Mouse (Mus musculus) kidney, postnatal 0 days (tissue): Measurements from ENCODE around the gene Plaur. TPM values are rescaled to one million over a fixed set of nuclear protein-coding genes. Genes with fewer than 3 reads are reported as not detected.

Experiments used
- ATAC-seq: fragments of 200-750 bp; cut with Nextera tagmentation; replicated peaks from 2 replicates; pipeline ENCODE4 v1.8.0; 2017; ENCODE audit warnings: low read depth, moderate number of reproducible peaks, moderate TSS enrichment, moderate library complexity; ENCODE audit not compliant: low FRiP score
- DNase-seq: peaks from one replicate; pipeline ENCODE4 v3.0.0-alpha.2; 2016; ENCODE audit warnings: low spot score
- H3K27ac ChIP-seq: fragments of 300-500 bp; sonication (generic); 2 replicates; pipeline ENCODE4 v1.5.1; 2014; ENCODE audit warnings: mild to moderate bottlenecking
- H3K27me3 ChIP-seq: fragments of 300-500 bp; sonication (generic); 2 replicates; pipeline ENCODE4 v1.6.1; 2014; ENCODE audit warnings: low read length, mixed read lengths; ENCODE audit not compliant: insufficient read depth
- H3K36me3 ChIP-seq: fragments of 300-500 bp; sonication (generic); 2 replicates; pipeline ENCODE4 v1.6.1; 2014; ENCODE audit warnings: low read length, mixed read lengths; ENCODE audit not compliant: insufficient read depth
- H3K4me1 ChIP-seq: fragments of 300-500 bp; sonication (generic); replicated peaks from 2 replicates; pipeline ENCODE4 v1.6.1; 2014; ENCODE audit warnings: antibody characterized with exemption, low read length, mixed read lengths; ENCODE audit not compliant: insufficient read depth
- H3K4me2 ChIP-seq: fragments of 300-500 bp; sonication (generic); 2 replicates; pipeline ENCODE4 v1.6.1; 2014; ENCODE audit warnings: mild to moderate bottlenecking, low read length, moderate library complexity, mixed read lengths
- H3K4me3 ChIP-seq: fragments of 300-500 bp; sonication (generic); replicated peaks from 2 replicates; pipeline ENCODE4 v1.5.1; 2014; ENCODE audit warnings: low read depth, low read length
- H3K9ac ChIP-seq: fragments of 300-500 bp; sonication (generic); 2 replicates; pipeline ENCODE4 v1.6.1; 2014; ENCODE audit warnings: low read depth, low read length
- H3K9me3 ChIP-seq: fragments of 300-500 bp; sonication (generic); replicated peaks from 2 replicates; pipeline ENCODE4 v1.6.1; 2016; ENCODE audit warnings: low read length, inconsistent platforms, mixed read lengths
- CTCF ChIP-seq: IDR thresholded peaks from 2 replicates; pipeline ENCODE4 v1.5.1; 2016; ENCODE audit warnings: antibody characterized with exemption, low read depth, mild to moderate bottlenecking, moderate library complexity
- WGBS: fragments of 180-500 bp; shearing (Covaris S2); extraction: QIAGEN DNeasy Blood & Tissue Kit; methylation state at CpG from one replicate; pipeline ENCODE4 v1.1.7; 2014; 5-methylcytosine and 5-hydroxymethylcytosine counted together
- polyA plus RNA-seq: library from polyadenylated mRNA; unstranded; fragments of >200 nt; fragmentation: Nextera tagmentation; extraction: Ambion mirVana; gene quantifications from 2 replicates; pipeline ENCODE4 v1.2.1, GENCODE M21; 2015

Plaur gene
- polyA plus RNA-seq, 1 experiment from 2014 or later, result 11.5 TPM

GRCm38 (mm10) chr7:24504868-24505267, 42.6 kb downstream of the Plaur start:
- 0 out of 2 replicates have a peak, but pooled peaks cover 7% of the 10 kb centered on the region for H3K27me3 ChIP-seq
- no peak overlapping the region for H3K4me2 ChIP-seq
- 13% methylated on average over 4 of the region's 4 CpGs for WGBS
- H3K4me3 ChIP-seq, result no peak overlapping the region
- H3K27ac ChIP-seq, result no peak overlapping the region
- H3K9ac ChIP-seq, result no peak overlapping the region
- peaks cover 10% of the 10 kb centered on the region; the same call in 1 of the 2 replicates for H3K4me1 ChIP-seq
- ATAC-seq (no peak), DNase-seq (no peak)
- H3K9me3 ChIP-seq, result no peaks in the 10 kb centered on the region
- no peak for TF ChIP-seq CTCF
- H3K36me3 ChIP-seq, result no peaks in the 10 kb centered on the region

GRCm38 (mm10) chr7:24505447-24506064, 43.3 kb downstream of the Plaur start:
- Histone ChIP-seq H3K27ac (no peak overlapping the region), H3K9ac (no peak overlapping the region), H3K27me3 (0 out of 2 replicates have a peak, but pooled peaks cover 3% of the 10 kb centered on the region), H3K4me2 (0 out of 2 replicates have a peak overlapping the region, but pooled peaks have one; percentile 81), H3K4me3 (no peak overlapping the region), H3K9me3 (no peaks in the 10 kb centered on the region), H3K4me1 (0 out of 2 replicates have a peak, but pooled peaks cover 4% of the 10 kb centered on the region), H3K36me3 (no peaks in the 10 kb centered on the region)
- DNase-seq (no peak), ATAC-seq (no peak)
- no peak for TF ChIP-seq CTCF
- WGBS, result 33% methylated on average over 15 of the region's 15 CpGs

DNA sequence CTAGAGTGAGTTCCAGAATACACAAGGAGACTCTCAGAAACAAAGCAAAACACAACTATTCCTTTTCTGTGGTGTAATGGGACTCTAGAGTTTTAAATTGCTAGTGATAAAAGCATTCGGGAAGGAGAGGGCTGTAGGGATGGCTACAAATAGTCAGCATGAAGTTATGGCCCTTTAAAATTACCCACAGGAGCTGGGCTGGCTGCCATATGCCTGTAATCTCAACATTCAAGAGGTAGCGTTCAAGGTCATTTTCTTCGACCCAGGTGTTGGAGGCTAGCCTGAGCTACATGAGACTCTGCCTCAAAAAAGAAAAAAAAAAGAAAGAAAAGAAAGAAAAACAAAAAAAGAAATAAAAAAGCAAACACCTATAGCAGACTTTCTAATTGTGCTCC, 43.8 kb downstream of the Plaur start:
- no peaks in the 10 kb centered on the region for H3K36me3 ChIP-seq
- peak overlapping the region; percentile 90; the same call in 1 of the 2 replicates for H3K9ac ChIP-seq
- ATAC-seq (no peak), DNase-seq (no peak)
- no peaks in the 10 kb centered on the region for H3K27me3 ChIP-seq
- H3K4me1 ChIP-seq, result 0 out of 2 replicates have a peak, but pooled peaks cover 4% of the 10 kb centered on the region
- WGBS, result 15% methylated on average over 3 of the region's 3 CpGs
- H3K9me3 ChIP-seq, result no peaks in the 10 kb centered on the region
- H3K4me3 ChIP-seq, result peak overlapping the region; percentile 58; the same call in 1 of the 2 replicates
- peak overlapping the region; percentile 98 for H3K27ac ChIP-seq
- no peak for TF ChIP-seq CTCF
- H3K4me2 ChIP-seq, result peak overlapping the region; percentile 81

DNA sequence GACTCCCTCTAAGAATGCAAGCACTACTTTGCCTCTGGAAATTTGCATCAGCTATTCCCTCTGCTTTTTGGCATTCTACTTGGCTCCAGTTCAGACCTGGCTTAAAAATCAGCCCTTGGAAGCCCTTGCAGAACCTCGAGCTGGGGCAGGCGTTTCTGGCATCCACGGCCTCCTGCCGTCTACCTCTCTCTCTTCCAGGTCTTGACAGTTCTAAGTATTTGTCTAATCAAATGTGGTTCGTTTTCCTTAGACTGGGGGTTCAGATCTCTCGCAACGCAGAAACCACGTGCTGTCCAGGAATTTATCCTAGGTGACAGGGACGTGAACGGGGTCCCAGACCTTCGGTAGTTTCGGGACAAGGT, 44.2 kb downstream of the Plaur start:
- under 1% methylated on average over 12 of the region's 12 CpGs for WGBS
- no peaks in the 10 kb centered on the region for H3K36me3 ChIP-seq

GRCm38 (mm10) chr7:24506838-24507725, 44.8 kb downstream of the Plaur start, which contains the start of gene Zfp428:
Zfp428 (plus strand) TSS chr7:24507006.
- DNase-seq (peak; percentile 93), ATAC-seq (peak; percentile 86)
- Histone ChIP-seq H3K27me3 (no peaks in the 10 kb centered on the region), H3K27ac (peak within 1 kb of the TSS; percentile 98), H3K36me3 (no peaks in the 10 kb centered on the region), H3K4me2 (peak within 1 kb of the TSS; percentile 81), H3K9me3 (no peaks in the 10 kb centered on the region), H3K4me3 (peak within 1 kb of the TSS; percentile 58), H3K9ac (peak within 1 kb of the TSS; percentile 90), H3K4me1 (0 out of 2 replicates have a peak, but pooled peaks cover 4% of the 10 kb centered on the region)
- no peak for TF ChIP-seq CTCF
- WGBS, result under 1% methylated on average over 83 of the region's 84 CpGs

More for the DNA sequence above, 44.2 kb downstream of the Plaur start:
- H3K27me3 ChIP-seq, result no peaks in the 10 kb centered on the region
- peak overlapping the region; percentile 90 for H3K9ac ChIP-seq
- ATAC-seq (no peak), DNase-seq (peak; percentile 41)
- H3K9me3 ChIP-seq, result no peaks in the 10 kb centered on the region
- 0 out of 2 replicates have a peak, but pooled peaks cover 4% of the 10 kb centered on the region for H3K4me1 ChIP-seq
- H3K27ac ChIP-seq, result peak overlapping the region; percentile 98
- H3K4me3 ChIP-seq, result peak overlapping the region; percentile 58
- TF ChIP-seq CTCF, result no peak
- H3K4me2 ChIP-seq, result peak overlapping the region; percentile 81

GRCm38 (mm10) chr7:24507726-24508114, 45.4 kb downstream of the Plaur start:
- ATAC-seq (peak; percentile 8; the same call in 1 of the 2 replicates), DNase-seq (no peak)
- Histone ChIP-seq H3K4me1 (0 out of 2 replicates have a peak, but pooled peaks cover 4% of the 10 kb centered on the region), H3K9me3 (no peaks in the 10 kb centered on the region), H3K36me3 (no peaks in the 10 kb centered on the region), H3K4me3 (peak overlapping the region; percentile 58), H3K27me3 (no peaks in the 10 kb centered on the region), H3K4me2 (peak overlapping the region; percentile 81), H3K27ac (peak overlapping the region; percentile 98), H3K9ac (peak overlapping the region; percentile 90)
- under 1% methylated on average over 20 of the region's 20 CpGs for WGBS
- no peak for TF ChIP-seq CTCF
